Mouse (Mus musculus) G1E (cell line): Measurements from ENCODE around the gene Osm. TPM values are rescaled to one million over a fixed set of nuclear protein-coding genes. Genes with fewer than 3 reads are reported as not detected.
A peak's percentile ranks its signal among the peaks of the same experiment; 100 is the strongest.

ENCODE experiments used
- ATAC-seq: 2 replicates; pipeline ENCODE4 v1.8.0; 2016; ENCODE audit warnings: mild to moderate bottlenecking; ENCODE audit not compliant: insufficient number of reproducible peaks, poor library complexity, low FRiP score, severe bottlenecking; ENCODE audit errors: extremely low read depth
- DNase-seq: peaks from one replicate; pipeline ENCODE4 v3.0.0; 2012; ENCODE audit warnings: low spot score
- H3K27me3 ChIP-seq: 2 replicates; pipeline ENCODE4 v1.6.1; 2012; ENCODE audit warnings: mild to moderate bottlenecking, low read length, inconsistent platforms; ENCODE audit not compliant: insufficient read depth
- H3K36me3 ChIP-seq: replicated peaks from 2 replicates; pipeline ENCODE3; 2012; ENCODE audit warnings: mild to moderate bottlenecking, inconsistent platforms
- H3K4me1 ChIP-seq: 2 replicates; pipeline ENCODE4 v1.6.1; 2012; ENCODE audit warnings: low read depth, low read length, inconsistent platforms, mixed read lengths; ENCODE audit not compliant: insufficient read depth
- H3K4me3 ChIP-seq: 2 replicates; pipeline ENCODE4 v1.5.1; 2012; ENCODE audit warnings: low read depth, mild to moderate bottlenecking, inconsistent platforms, low read length, moderate library complexity, mixed read lengths
- H3K9me3 ChIP-seq: replicated peaks from 2 replicates; pipeline ENCODE4 v1.6.1; 2012; ENCODE audit warnings: inconsistent platforms
- CTCF ChIP-seq: IDR thresholded peaks from 2 replicates; pipeline ENCODE4 v1.5.1; 2012; ENCODE audit warnings: low read depth, low read length, inconsistent platforms, mixed read lengths
- GATA1 ChIP-seq: IDR thresholded peaks from 2 replicates; pipeline ENCODE4 v1.6.1; 2012; ENCODE audit warnings: borderline replicate concordance, low read length, inconsistent platforms, mixed read lengths
- GATA2 ChIP-seq: IDR thresholded peaks from 2 replicates; pipeline ENCODE4 v1.6.1; 2012; ENCODE audit warnings: low read depth, low read length, inconsistent platforms, borderline replicate concordance
- POLR2AphosphoS5 ChIP-seq: IDR thresholded peaks from 2 replicates; pipeline ENCODE4 v1.6.1; 2012; ENCODE audit warnings: low read depth, low read length, inconsistent platforms; ENCODE audit not compliant: insufficient replicate concordance
- TAL1 ChIP-seq: conservative IDR thresholded peaks from 2 replicates; pipeline ENCODE4 v1.6.1; 2012; ENCODE audit warnings: low read depth, low read length, inconsistent platforms, mixed read lengths
- polyA plus RNA-seq: library from polyadenylated mRNA; stranded (reverse); fragments of >175 nt; gene quantifications from 2 replicates; pipeline ENCODE4 v1.2.3, GENCODE M21; 2012
- total RNA-seq, 2 experiments: library from RNA; stranded (forward) in 1 of 2; stranded (reverse) in 1 of 2; fragments of 200-1000 nt in 1 of 2; fragments of >200 nt in 1 of 2; fragmentation: Nextera tagmentation in 1 of 2; gene quantifications; 2 replicates each; pipeline ENCODE4 v1.2.3; 2014 to 2017

Osm gene
- total and polyA plus RNA-seq, 3 experiments = 4.0 to 10.3 (median 8.0) TPM

DNA sequence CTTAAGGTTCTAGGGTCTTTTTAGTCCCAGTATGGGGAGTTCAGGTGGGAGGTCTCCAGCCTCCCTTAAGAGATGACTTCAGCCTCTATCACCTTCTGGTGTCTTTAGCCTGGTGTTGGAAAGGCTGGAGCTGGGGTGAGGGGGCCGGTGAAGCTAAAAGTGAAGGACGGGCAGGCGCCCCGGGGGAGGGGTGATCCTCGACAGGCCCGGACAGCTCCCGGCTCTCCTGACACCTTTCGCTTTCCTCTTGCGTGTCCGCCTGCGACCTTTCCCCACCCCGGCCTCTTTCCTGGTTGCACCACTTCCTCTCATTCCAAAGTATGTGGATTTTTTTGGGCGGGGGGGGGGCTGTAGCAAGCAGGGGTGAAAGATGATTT is 31.0 kb downstream of the Osm start:
- DNase-seq = no peak
- no peak for ATAC-seq
- Histone ChIP-seq H3K36me3 (no peaks in the 10 kb centered on the region), H3K4me3 (peak overlapping the region; percentile 72; the same call in 1 of the 2 replicates), H3K27me3 (peaks cover 81% of the 10 kb centered on the region), H3K9me3 (no peaks in the 10 kb centered on the region), H3K4me1 (peaks cover 62% of the 10 kb centered on the region)
- TF ChIP-seq GATA1 (no peak), POLR2AphosphoS5 (no peak), CTCF (no peak), GATA2 (no peak), TAL1 (no peak)

DNA sequence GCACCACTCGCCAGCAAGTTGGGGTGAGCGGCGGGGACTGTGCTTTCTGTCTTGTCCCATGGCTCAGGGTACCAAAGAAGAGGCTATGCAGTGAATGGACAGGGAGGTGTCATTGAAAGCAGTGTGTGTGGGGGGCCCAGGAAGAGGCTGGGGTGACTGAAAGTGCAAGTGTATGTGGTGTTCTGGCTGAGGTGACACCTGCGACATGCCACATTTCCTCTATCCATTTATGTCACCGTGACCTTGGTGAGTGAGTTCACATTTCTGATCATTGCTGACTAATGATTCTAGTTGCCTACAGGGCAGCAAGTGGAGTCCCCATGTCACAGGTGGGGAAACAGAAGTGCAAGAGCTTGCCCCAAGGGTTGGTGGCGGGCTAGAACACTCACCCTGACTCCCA is 32.3 kb downstream of the Osm start:
- H3K4me3 ChIP-seq = no peak overlapping the region
- no peaks in the 10 kb centered on the region for H3K9me3 ChIP-seq
- H3K27me3 ChIP-seq = peaks cover 87% of the 10 kb centered on the region
- no peak for ATAC-seq
- H3K36me3 ChIP-seq = no peaks in the 10 kb centered on the region
- peaks cover 60% of the 10 kb centered on the region for H3K4me1 ChIP-seq
- DNase-seq = no peak
- TF ChIP-seq CTCF (no peak), GATA1 (no peak), TAL1 (no peak), GATA2 (no peak), POLR2AphosphoS5 (no peak)

DNA sequence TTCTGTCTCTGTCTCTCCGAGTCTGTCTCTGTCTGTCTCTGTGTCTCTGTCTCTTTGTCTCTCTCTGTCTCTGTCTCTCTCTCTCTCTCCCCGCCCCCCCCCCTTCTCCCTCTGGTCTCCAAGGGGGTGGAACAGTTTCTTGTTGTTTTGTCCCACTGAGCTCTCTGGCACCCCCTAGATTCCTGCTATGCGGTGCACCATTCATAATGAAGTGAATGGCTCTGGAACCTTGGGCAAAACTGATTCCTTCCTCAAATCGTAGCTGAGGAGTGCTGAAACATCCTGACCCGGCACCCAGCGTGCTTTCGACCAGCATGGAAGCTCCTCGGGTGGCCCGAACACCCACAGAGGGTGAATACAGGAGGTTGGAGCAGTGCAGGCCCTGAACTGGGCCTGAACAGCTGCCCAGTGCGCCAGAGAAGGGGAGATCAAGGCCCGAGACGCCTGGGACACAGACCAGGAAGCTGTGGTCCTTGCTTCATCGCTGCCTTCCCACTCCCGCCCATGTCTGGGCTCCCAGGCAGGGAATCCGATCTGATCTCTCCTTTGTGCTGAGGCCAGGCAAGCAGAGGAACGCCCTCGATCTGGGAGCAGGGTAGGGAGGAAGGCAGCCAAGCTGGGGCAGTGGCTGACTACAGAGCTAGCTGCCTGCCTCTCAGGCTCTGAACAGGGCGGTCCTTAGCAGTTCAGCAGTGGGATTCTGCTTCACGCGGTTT is 34.7 kb downstream of the Osm start:
- ATAC-seq (no peak), DNase-seq (no peak)
- Histone ChIP-seq H3K4me3 (no peak overlapping the region), H3K27me3 (peaks cover 84% of the 10 kb centered on the region), H3K9me3 (no peaks in the 10 kb centered on the region), H3K36me3 (no peaks in the 10 kb centered on the region), H3K4me1 (peaks cover 51% of the 10 kb centered on the region)
- no peak for TF ChIP-seq TAL1
- no peak for TF ChIP-seq POLR2AphosphoS5

DNA sequence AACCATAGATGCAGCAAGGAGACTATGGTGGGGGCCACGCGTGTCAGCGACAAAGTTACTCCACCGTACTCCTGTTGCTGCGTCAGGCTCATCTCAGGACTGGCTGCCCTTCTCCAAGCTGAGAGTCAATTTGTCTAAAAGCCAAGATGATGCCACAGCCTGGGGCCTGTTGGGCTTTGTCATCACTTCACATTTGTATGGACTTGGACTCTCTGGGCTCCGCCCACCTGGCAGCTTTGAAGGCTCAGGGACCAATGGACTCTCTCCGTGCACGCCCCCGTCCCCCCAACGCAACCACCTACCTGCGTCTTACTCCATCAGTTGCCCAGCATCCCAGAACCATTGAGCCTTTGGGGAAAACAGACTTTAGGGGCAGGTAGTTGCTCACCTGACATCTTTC is 35.3 kb downstream of the Osm start:
- no peak for ATAC-seq
- Histone ChIP-seq H3K4me1 (peaks cover 46% of the 10 kb centered on the region), H3K9me3 (no peaks in the 10 kb centered on the region), H3K4me3 (no peak overlapping the region), H3K36me3 (no peaks in the 10 kb centered on the region), H3K27me3 (peaks cover 90% of the 10 kb centered on the region)
- no peak for DNase-seq
- TF ChIP-seq POLR2AphosphoS5 (no peak), TAL1 (no peak), CTCF (no peak), GATA2 (no peak), GATA1 (no peak)

DNA sequence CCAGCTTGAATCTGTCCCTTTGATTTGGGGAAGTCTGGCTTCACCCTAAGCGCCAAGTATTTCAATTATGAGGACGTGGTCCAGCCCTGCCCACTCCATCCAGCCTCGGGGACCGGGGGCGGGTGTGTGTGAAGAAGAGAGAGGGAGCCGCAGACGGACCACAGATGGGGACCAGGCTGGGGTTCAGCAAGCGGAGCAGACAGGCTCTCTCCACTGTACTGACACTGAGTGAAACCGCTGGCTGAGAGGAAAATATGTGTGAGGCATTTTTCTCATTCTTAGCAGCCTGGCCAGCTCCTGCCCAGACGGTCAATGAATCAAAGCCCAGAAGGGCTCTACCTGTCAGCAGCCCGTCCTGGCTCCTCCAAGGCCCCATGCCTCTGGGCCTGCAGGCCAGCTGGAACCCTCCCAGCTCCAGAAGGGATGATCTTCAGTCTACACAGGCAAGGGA is 40.2 kb downstream of the Osm start:
- peaks cover 84% of the 10 kb centered on the region for H3K27me3 ChIP-seq
- no peaks in the 10 kb centered on the region for H3K9me3 ChIP-seq
- ATAC-seq (no peak), DNase-seq (no peak)
- H3K4me1 ChIP-seq = peaks cover 20% of the 10 kb centered on the region; the same call in 1 of the 2 replicates
- H3K4me3 ChIP-seq = no peak overlapping the region
- TF ChIP-seq POLR2AphosphoS5 (no peak), GATA2 (no peak), TAL1 (no peak), GATA1 (no peak), CTCF (no peak)
- no peaks in the 10 kb centered on the region for H3K36me3 ChIP-seq

DNA sequence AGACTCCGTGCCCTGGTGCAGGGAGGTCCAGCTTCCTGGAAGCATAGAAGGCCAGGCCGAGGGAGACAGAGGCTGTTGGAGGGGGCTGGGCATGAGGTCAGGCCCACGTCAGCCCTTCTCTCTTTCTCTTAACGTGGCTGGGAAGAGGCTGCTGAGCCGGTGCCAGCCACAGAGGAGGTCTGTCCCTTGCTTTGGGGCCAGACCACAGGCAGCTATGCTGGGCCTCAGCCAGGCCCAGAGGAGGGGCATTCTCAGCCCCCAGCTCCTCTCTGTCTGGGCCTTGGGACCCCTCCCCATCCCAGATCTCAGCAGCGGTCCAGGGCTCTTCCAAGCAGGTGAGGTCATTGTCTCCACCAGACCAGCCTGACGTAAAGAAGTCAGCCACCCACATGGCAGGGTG is 43.7 kb downstream of the Osm start:
- TF ChIP-seq GATA1 = no peak
- no peak for TF ChIP-seq TAL1
- TF ChIP-seq POLR2AphosphoS5 = no peak
- no peak for TF ChIP-seq CTCF
- no peak for TF ChIP-seq GATA2
- Histone ChIP-seq H3K27me3 (peaks cover 61% of the 10 kb centered on the region), H3K9me3 (no peaks in the 10 kb centered on the region), H3K4me3 (no peak overlapping the region), H3K36me3 (no peaks in the 10 kb centered on the region), H3K4me1 (peaks cover 21% of the 10 kb centered on the region)
- ATAC-seq = no peak
- no peak for DNase-seq
